Mouse (Mus musculus): ENCODE results near the gene Aig1.
A peak's percentile ranks its signal among the peaks of the same experiment; 100 is the strongest.
"Not testable (repeated sequence)": the region's sequence is repeated elsewhere in the genome, so short reads cannot be mapped to it uniquely, and the experiment has no call there.

Gene Aig1

DNA sequence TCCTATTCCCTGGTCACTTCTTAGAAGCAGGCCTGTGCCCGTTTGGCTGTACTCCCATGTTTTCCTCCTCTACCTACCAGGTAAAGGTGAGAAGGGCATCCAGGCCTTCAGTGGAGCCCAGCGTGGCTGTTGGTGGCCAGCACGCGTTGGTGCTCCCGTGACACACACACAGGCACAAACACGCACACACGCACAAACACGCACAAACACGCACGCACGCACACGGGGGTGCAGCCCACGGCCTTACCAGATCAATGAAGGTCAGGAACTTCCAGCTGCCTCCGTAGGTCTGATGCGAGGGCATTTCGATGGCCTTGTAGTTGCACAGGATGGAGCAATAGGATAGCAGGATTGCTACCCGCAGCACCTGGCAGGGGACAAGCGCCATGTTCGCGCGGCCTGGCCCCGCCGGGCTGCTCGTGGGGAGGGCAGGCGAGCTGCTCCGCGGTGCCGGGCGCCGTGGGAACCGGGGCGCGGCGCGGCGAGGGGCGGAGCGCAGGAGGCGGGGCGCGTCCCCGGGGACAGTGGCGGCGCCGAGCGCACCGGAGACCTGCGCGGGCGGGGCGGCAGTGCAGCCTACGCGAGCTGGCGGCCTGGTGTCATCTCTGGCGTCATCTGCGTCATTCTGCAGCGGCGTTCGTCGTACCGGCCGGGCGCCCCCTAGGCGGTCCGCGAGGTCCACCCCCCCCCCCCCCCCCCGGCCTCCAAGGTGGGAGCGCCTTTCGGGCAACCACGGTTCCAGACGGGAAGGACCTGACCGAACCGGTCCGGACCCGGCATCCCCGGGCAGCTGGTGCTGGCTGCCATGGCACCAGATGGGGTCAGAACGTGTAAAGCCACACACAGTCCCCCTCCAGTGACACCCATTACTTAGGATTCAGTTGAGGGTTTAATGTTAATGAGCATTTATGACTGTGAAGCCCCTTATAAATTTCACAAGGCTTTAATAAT is at the start of gene Aig1:
Aig1 (minus strand) TSS at position 610 of the 951 bp plus-strand sequence.
- peak; percentile 78 for DNase-seq (ENCODE audit: low spot score)

DNA sequence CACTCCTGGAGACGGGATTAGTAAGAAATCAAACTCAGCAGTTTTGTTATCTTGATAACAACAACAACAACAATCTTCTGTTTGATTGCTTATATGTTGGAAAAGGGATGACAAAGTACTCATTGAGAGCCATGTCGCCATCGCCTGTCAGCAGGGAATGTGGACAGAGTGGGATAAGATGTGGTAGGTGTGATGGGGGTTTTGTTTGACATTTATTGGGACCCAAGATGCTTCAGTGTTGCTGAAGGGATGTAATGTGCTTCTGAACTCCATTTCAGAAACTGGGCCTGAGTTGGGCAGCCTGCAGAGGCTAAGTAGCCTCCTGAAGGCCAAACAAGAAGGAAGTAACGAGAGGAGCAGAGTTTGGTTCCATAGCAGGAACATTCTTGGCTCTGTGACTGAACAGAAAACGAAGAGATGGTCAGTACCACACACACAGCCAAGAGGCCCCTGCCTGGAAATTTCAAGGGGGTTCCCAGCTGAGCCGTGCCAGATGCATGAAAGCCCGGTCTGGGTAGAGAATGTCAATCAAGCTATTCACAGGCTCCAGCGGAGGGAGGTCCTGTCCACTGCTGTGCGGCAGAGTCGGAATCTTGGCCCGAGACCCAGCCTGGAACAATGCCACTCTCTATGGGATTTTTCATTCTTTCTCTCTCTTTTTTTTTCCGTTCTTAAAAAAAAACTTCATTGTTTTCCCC is 48.0 kb upstream of the Aig1 start:
- DNase-seq (ENCODE audit: low spot score) = peak; percentile 63

DNA sequence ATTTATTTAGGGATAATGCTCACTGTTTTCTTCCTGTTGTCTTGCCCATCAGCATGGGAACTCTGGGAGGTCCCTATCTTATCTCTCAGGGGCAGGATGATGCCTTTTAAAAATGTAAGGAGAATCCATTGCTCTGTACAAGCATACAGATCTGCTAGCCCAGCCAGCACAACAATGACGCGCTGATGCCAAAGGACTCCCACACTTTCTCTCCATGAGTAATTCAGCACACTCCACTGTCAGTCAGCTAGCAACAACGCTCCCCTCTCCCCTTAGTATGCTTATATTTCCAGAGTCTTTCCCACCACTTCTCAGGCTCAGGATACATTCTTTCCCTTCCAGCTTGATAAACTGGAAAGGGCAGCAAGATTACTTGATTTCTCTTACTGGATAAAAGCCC is 46.4 kb upstream of the Aig1 start:
- DNase-seq (ENCODE audit: low spot score) = no peak

- no peak for DNase-seq (ENCODE audit: low spot score)
Observed at GRCm38 (mm10) chr10:13913689-13914088, 44.9 kb upstream of the Aig1 start.

DNA sequence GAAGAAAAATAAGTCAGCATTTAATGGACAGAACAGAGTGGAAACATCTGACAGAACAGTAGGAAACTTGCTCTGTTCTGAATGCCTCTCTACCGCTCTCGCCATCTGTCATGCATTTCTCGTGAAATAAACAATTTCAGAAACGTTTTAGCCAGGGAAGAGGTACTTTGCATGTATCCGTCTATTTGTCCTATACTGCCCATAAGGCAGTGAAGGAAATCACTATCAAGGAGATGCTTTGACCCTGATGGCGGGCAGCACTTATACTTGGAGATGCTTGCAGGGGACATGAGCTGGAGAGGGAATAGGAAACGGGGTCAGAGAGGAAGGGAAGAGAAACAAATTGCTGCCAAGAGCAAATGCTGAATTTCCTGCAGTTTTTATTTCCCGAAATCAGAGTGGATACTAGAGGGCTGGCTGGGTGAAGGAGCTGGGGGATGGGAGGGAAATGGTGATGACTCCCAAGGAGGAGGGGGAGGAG is 37.5 kb upstream of the Aig1 start:
- DNase-seq (ENCODE audit: low spot score) = no peak

GRCm38 (mm10) chr10:13905618-13906017 is 36.8 kb upstream of the Aig1 start:
- DNase-seq (ENCODE audit: low spot score) = no peak

- not testable (repeated sequence) for DNase-seq (ENCODE audit: low spot score)
Observed at GRCm38 (mm10) chr10:13892762-13893161, 24.0 kb upstream of the Aig1 start.

- no peak for DNase-seq (ENCODE audit: low spot score)
Observed at GRCm38 (mm10) chr10:13882975-13883875, 14.4 kb upstream of the Aig1 start.

DNA sequence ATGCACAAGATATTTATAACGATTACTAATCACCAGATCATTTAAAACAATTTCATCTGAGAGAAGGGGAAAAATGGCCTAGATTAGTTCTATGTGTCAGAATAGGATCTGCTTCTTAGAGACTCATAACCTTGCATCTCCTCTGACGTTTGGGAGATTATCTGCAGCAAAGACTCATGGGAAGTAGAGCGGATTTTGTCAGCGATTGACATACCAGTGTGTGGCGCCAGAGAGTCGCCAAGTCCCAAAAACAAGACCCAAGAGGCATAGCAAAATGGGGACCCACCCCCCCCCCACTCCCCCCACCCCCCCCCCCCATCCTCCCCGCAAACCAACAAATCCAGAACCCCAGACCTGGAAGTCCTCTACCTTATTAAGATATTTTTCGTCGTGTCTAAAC is 13.7 kb upstream of the Aig1 start:
- no peak for DNase-seq (ENCODE audit: low spot score)

GRCm38 (mm10) chr10:13878696-13879095 is 9.9 kb upstream of the Aig1 start:
- no peak for DNase-seq (ENCODE audit: low spot score)

- DNase-seq (ENCODE audit: low spot score) = no peak
Observed at GRCm38 (mm10) chr10:13875038-13875420, 6.2 kb upstream of the Aig1 start.

DNA sequence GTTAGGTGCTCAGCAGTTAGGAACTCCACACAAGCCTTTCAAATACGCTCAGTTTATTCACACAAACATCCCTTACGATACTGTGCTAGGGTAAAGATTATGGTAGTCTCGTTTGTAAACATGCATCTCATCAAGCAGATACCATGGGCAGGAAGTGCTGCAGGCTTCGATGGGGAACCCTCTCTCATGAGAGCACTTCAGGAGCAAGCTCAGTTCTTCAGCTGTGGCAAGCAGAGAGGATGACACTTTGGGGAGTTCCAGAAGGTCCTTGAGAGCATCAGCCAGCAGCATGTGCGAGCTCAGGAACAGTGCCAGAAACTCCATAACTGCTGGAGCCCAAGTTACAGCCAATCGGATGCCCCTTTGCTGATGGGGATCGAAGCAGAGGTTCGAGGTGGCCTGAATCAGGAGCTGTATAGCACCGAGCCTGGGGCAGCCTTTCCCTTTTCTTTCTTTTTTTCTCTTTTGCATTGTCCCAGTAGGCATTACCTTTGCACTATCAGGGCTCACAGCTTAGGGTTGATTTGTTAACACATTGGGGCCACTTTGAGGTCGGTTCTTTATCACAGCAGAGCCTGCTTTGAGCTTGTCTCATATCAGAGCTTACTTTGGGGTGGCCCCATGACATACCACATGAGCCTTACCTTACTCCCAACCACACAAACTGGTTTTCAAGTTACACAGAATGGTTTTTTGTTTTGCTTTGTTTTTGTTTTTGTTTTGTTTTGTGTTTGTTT is 5.7 kb upstream of the Aig1 start:
- DNase-seq (ENCODE audit: low spot score) = no peak

GRCm38 (mm10) chr10:13870531-13870930 is 1.8 kb upstream of the Aig1 start:
- no peak for DNase-seq (ENCODE audit: low spot score)

DNA sequence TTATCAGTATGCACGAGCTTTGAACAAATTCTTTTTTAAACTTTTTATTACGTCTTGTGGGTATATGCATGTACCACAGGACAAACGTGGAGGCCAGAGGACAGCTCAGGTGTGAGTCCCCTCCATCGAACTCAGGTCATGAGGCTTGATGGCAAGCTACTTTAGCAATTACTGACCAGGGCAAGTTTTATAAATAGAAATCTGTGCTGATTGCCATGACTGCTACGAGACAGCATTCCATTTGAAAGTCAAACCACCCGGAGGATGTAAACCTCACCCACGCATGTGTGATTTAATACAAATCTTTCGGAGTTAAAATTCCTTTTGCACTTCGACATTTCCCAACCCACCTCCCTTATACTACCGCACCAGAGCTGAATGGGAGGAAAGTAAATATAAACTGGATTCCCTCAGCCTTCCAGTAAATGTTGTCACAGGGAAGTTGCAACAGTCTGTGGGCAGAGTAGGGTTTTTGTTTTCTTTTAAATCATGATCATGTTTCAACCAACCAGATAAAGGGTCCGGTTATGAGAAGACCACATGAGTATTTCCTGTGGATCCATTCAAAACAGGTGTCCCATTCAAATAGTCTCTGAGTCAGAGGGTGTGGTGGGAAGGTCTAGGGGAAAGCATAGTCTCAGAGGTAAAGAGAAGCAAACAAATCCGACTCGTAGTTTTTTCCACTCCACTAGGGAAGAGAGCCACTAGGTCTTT is 699 bp upstream of the Aig1 start:
- no peak for DNase-seq (ENCODE audit: low spot score)

- no peak for DNase-seq (ENCODE audit: low spot score)
Observed at GRCm38 (mm10) chr10:13866391-13866790, 2.4 kb downstream of the Aig1 start.

GRCm38 (mm10) chr10:13861115-13861909 is 7.5 kb downstream of the Aig1 start:
- peak; percentile 54 for DNase-seq (ENCODE audit: low spot score)

DNA sequence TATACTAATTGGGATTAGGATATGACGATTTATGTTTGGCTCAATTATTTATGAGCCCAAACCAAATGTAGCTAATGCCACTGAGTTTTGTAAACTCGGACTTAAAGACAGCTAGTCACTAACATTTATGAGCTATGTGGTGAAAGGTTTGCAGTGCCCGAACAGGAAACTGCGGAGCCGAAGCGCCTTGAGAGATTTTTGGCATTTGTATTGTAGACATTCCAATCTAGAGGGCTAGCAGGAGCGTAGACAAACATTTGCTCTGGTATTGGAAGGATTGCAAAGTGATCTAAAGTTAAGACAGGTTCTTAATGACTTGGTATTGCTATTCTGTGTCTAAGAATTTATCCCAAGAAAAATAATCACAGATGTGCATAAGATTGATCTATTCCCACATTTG is 12.3 kb downstream of the Aig1 start:
- DNase-seq (ENCODE audit: low spot score) = no peak

- DNase-seq (ENCODE audit: low spot score) = no peak
Observed at GRCm38 (mm10) chr10:13855969-13856368, 12.8 kb downstream of the Aig1 start.

DNA sequence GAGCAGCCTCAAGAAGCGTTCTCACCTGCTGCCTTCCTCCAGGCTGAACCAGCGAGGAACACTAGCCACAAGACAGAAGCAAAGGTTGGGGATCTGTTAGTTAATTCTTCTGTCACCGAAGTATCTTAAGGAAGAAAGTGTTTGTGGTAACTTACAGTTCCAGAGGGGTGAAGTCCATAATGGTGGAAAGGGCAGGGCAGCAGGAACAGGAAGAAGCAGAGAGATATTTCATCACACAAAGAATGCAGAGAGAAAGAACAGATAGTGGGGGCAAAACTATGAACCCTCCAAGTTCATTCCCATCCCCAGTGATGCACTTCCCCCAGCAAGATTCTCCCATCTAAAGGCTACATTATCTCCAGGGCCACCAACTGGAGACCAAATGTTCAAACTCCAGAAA is 13.7 kb downstream of the Aig1 start:
- no peak for DNase-seq (ENCODE audit: low spot score)

GRCm38 (mm10) chr10:13850071-13850470 is 18.7 kb downstream of the Aig1 start:
- no peak for DNase-seq (ENCODE audit: low spot score)
